8 mouse cellular contexts compared by ENCODE assay signal in genomic region chr7:19300501-19301421, GRCm38 (mm10). TPM values are rescaled to one million over a fixed set of nuclear protein-coding genes. Genes with fewer than 3 reads are reported as not detected.
DNase-seq lines count a peak whose midpoint lies in the region; ATAC-seq lines count a peak whose summit lies in the region.

No protein-coding gene starts in this region.

- ATAC-seq in common myeloid progenitor, adult 5-6 weeks (replicated peaks; ENCODE audit: low read depth, poor library complexity, severe bottlenecking), result peak; percentile 39
- ATAC-seq in inflammation-experienced regulatory T-cells, adult 6 months, result peak; percentile 61

- DNase-seq in layer of hippocampus, adult 11-12 months (ENCODE audit: low spot score), result peak; percentile 80
- no peak for DNase-seq in layer of hippocampus, adult 9-10 months (ENCODE audit: low spot score)
- DNase-seq in gastrocnemius, postnatal 10 days, result peak; percentile 84
- peak; percentile 82 for DNase-seq in left cerebral cortex, postnatal 4 days
- peak; percentile 76 for DNase-seq in midbrain, embryonic 10.5 days (ENCODE audit: low spot score)
- DNase-seq in right cerebral cortex, postnatal 36 days (ENCODE audit: low spot score in 2 of 2), result peak; percentile 57 to 70

- H3K36me3 ChIP-seq in midbrain, embryonic 10.5 days, result no peaks in the 10 kb centered on the region

- WGBS in midbrain, embryonic 10.5 days, result under 1% methylated on average over 29 of the region's 29 CpGs

- H3K27me3 ChIP-seq in midbrain, embryonic 10.5 days (ENCODE audit: low read depth, poor library complexity, severe bottlenecking), result peaks cover 45% of the 10 kb centered on the region

- intact Hi-C loops in left cerebral cortex, postnatal 4 days (cut with DNase I), result loop anchor here (2.0 kb wide), 1 partner anchor 42 kb away; no protein-coding TSS in a partner anchor

- H3K9me3 ChIP-seq in midbrain, embryonic 10.5 days (replicated peaks), result no peaks in the 10 kb centered on the region

- peak overlapping the region; percentile 55 for H3K4me3 ChIP-seq in midbrain, embryonic 10.5 days

- peaks cover 39% of the 10 kb centered on the region for H3K4me1 ChIP-seq in midbrain, embryonic 10.5 days

- peak overlapping the region; percentile 81 for H3K27ac ChIP-seq in midbrain, embryonic 10.5 days (replicated peaks)

RNA-seq across cellular contexts. Expression of gene Fosb, which starts 9.1 kb away (rescaled TPM):
- total RNA-seq in common myeloid progenitor, adult 5-6 weeks (2017), result 61.8 and 98.3 TPM in 2 replicates
- 1 to 10 TPM in 1 of 2 experiments, under 1 TPM in 1; 0.80 to 1.7 TPM for total RNA-seq in gastrocnemius, postnatal 10 days (2021)
- polyA plus RNA-seq in inflammation-experienced regulatory T-cells, adult 6 months (2017; shearing (Covaris generic)), result 1 to 10 TPM in 2 of 3 experiments, under 1 TPM in 1; 0.98 to 8.0 (median 2.0) TPM
- 1 to 10 TPM; 1.2 to 1.3 TPM for total RNA-seq in left cerebral cortex, postnatal 4 days (2021)
- polyA plus RNA-seq in midbrain, embryonic 10.5 days (2016; fragmentation: Nextera tagmentation; extraction: Ambion mirVana), result 0.02 TPM in 1 of 2 replicates, not detected in the other

RNA-seq across cellular contexts. Expression of gene Rtn2, which starts 18.3 kb away (rescaled TPM):
- total RNA-seq in common myeloid progenitor, adult 5-6 weeks (2017), result 0.14 TPM in 1 of 2 replicates, not detected in the other
- 100 to 1,000 TPM; 669 to 730 TPM for total RNA-seq in gastrocnemius, postnatal 10 days (2021)
- not detected for polyA plus RNA-seq in inflammation-experienced regulatory T-cells, adult 6 months (2017; shearing (Covaris generic))
- 100 to 1,000 TPM; 154 to 161 TPM for total RNA-seq in left cerebral cortex, postnatal 4 days (2021)
- polyA plus RNA-seq in midbrain, embryonic 10.5 days (2016; fragmentation: Nextera tagmentation; extraction: Ambion mirVana), result 41.9 and 48.6 TPM in 2 replicates

RNA-seq across cellular contexts. Expression of gene Ppm1n, which starts 20.9 kb away (rescaled TPM):
- not detected in 2 replicates for total RNA-seq in common myeloid progenitor, adult 5-6 weeks (2017)
- not detected for total RNA-seq in gastrocnemius, postnatal 10 days (2021)
- polyA plus RNA-seq in inflammation-experienced regulatory T-cells, adult 6 months (2017; shearing (Covaris generic)), result 1 to 10 TPM in 2 of 3 experiments, under 1 TPM in 1; 0.74 to 3.1 (median 2.1) TPM
- under 1 TPM; 0.60 to 0.64 TPM for total RNA-seq in left cerebral cortex, postnatal 4 days (2021)
- polyA plus RNA-seq in midbrain, embryonic 10.5 days (2016; fragmentation: Nextera tagmentation; extraction: Ambion mirVana), result 0.36 and 0.39 TPM in 2 replicates

RNA-seq across cellular contexts. Expression of gene Vasp, which starts 29.1 kb away (rescaled TPM):
- total RNA-seq in common myeloid progenitor, adult 5-6 weeks (2017), result 47.6 and 61.7 TPM in 2 replicates
- total RNA-seq in gastrocnemius, postnatal 10 days (2021), result 10 to 100 TPM; 35.7 to 53.5 TPM
- polyA plus RNA-seq in inflammation-experienced regulatory T-cells, adult 6 months (2017; shearing (Covaris generic)), result 100 to 1,000 TPM in 1 of 3 experiments, 10 to 100 TPM in 2; 74.0 to 103 (median 94.6) TPM
- 10 to 100 TPM; 45.3 to 46.6 TPM for total RNA-seq in left cerebral cortex, postnatal 4 days (2021)
- 49.3 and 52.7 TPM in 2 replicates for polyA plus RNA-seq in midbrain, embryonic 10.5 days (2016; fragmentation: Nextera tagmentation; extraction: Ambion mirVana)

RNA-seq across cellular contexts. Expression of gene Ercc1, which starts 43.8 kb away (rescaled TPM):
- 17.1 and 18.9 TPM in 2 replicates for total RNA-seq in common myeloid progenitor, adult 5-6 weeks (2017)
- 10 to 100 TPM; 31.9 to 35.9 TPM for total RNA-seq in gastrocnemius, postnatal 10 days (2021)
- 10 to 100 TPM; 51.1 to 68.7 (median 55.2) TPM for polyA plus RNA-seq in inflammation-experienced regulatory T-cells, adult 6 months (2017; shearing (Covaris generic))
- 10 to 100 TPM; 60.1 to 70.9 TPM for total RNA-seq in left cerebral cortex, postnatal 4 days (2021)
- 117 and 118 TPM in 2 replicates for polyA plus RNA-seq in midbrain, embryonic 10.5 days (2016; fragmentation: Nextera tagmentation; extraction: Ambion mirVana)

Comparison
In these comparisons a context has a peak if more than half of its experiments do, and no peak if none do; other contexts are left out.
1. RNA of gene Fosb, which starts 9.1 kb away (total RNA-seq): 61.8 to 98.3 TPM in common myeloid progenitor, adult 5-6 weeks; 0.80 to 1.7 TPM in gastrocnemius, postnatal 10 days and 1.2 to 1.3 TPM in left cerebral cortex, postnatal 4 days; every median in the first group is over 10 times any median in the second.
2. RNA of gene Rtn2, which starts 18.3 kb away (total RNA-seq): 669 to 730 TPM in gastrocnemius, postnatal 10 days and 154 to 161 TPM in left cerebral cortex, postnatal 4 days; 0.14 TPM in common myeloid progenitor, adult 5-6 weeks; every median in the first group is over 100 times any median in the second.